Mouse (Mus musculus): ENCODE results near the gene BC048562. TPM values are rescaled to one million over a fixed set of nuclear protein-coding genes. Genes with fewer than 3 reads are reported as not detected.

The BC048562 gene
- polyA plus RNA-seq, 1 experiment from 2014 or later: not detected

- CTCF ChIA-PET: interaction anchor here (1.1 to 1.5 kb wide), 2 partner anchors 10 to 19 kb away, joined by 3 read pairs; partner anchors contain the start of gene Lamb2
- no peak for TF ChIP-seq CTCF (IDR thresholded peaks at IDR 0.05)
- H3K27me3 ChIP-seq: no peaks in the 10 kb centered on the region
- POLR2A ChIA-PET: interaction anchor here (0.6 to 1.6 kb wide), 2 partner anchors 11 to 81 kb away, joined by 3 to 4 read pairs; no protein-coding TSS in a partner anchor
- DNase-seq (ENCODE audit: low read depth, low spot score): no peak
- in situ Hi-C loops (cut with MboI; ENCODE audit: low pct_unique_long_range_greater_than_20kb): no loop called here
- ATAC-seq: peak; percentile 63
Measured at GRCm38 (mm10) chr9:108460319-108461178, 24.3 kb downstream of the BC048562 start, which contains the start of gene Ccdc71. TSS of gene Ccdc71 (plus strand) at chr9:108460527.

DNA sequence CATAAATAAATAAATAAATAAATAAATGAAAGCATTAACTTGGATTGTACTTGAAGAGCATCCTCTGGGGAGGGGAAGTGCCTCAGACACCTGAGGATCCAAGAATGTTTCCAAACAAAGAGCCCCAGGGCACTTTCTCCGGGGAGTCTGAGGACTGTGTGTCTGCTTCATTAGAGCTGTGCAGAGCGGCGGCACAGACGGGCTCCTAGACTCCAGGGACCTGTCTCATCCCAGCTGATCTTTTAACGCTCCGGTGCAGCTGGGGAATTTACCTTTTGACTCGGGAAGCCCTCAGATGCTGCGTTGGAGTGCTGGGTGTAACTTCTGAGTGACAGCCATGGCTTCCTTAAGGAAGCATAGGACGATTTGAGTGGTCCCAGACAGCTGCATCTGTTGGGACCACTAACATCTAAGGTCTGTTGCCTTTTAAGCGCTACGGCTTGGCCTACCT, 24.9 kb downstream of the BC048562 start, which contains the start of gene Klhdc8b:
Gene Klhdc8b (minus strand): TSS at position 401 of the 451 bp plus-strand sequence.
- H3K27me3 ChIP-seq: no peaks in the 10 kb centered on the region
- ChIA-PET CTCF (interaction anchor here (1.5 kb wide), 1 partner anchor 11 kb away, joined by 3 read pairs; no protein-coding TSS in a partner anchor), POLR2A (interaction anchor here (0.6 to 1.6 kb wide), 2 partner anchors 12 to 80 kb away, joined by 3 to 4 read pairs; no protein-coding TSS in a partner anchor)
- TF ChIP-seq CTCF (IDR thresholded peaks at IDR 0.05): no peak
- no peak for DNase-seq (ENCODE audit: low read depth, low spot score)
- no peak for ATAC-seq
- in situ Hi-C loops (cut with MboI; ENCODE audit: low pct_unique_long_range_greater_than_20kb): no loop called here

DNA sequence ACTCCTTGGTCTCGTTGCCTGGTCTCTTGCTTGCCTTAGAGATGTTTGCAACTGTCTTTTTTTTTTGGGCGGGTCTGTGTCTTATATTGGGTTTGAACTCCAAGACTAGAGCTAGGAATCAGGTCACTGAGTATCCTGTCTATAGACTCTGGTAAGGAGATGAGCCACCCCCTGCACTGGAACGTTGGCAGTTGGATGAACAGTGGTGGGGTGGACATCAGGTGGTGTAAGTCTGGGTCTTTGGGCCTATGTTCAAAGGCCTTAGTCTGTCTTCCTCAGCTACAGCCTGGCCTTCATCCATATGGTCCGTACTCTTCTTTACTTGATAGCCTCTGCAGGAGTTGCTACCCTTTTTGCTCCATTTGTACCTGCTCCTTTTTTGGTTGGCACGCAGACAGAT, 25.4 kb downstream of the BC048562 start:
- in situ Hi-C loops (cut with MboI; ENCODE audit: low pct_unique_long_range_greater_than_20kb): no loop called here
- ATAC-seq: no peak
- CTCF ChIA-PET: interaction anchor here (1.5 kb wide), 3 partner anchors 9 to 20 kb away, joined by 3 to 5 read pairs (median 3); no protein-coding TSS in a partner anchor

DNA sequence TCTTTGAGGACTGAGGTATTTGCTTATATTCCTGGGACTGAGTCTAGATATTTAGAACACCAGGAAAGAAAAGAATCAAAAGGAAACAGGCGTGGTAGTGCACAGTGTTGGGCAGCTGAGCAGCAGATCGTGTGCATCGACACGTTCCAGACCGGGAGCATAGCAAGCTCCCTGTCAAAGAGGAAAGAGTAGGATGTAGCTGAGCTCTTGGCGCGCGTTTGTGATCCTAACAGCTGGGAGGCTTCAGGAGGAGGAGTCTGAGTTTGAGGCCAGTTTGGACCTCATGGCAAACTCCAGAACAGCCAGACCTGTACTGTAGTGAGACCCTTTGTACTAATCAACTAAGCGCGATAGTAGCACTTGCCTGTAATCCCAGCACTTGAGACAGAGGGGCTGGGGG, 25.9 kb downstream of the BC048562 start:
- no peaks in the 10 kb centered on the region for H3K27me3 ChIP-seq
- DNase-seq (ENCODE audit: low read depth, low spot score): no peak
- TF ChIP-seq CTCF (IDR thresholded peaks at IDR 0.05): no peak
- POLR2A ChIA-PET: interaction anchor here (0.7 to 1.6 kb wide), 5 partner anchors 13 to 28 kb away, joined by 3 to 10 read pairs (median 3); partner anchors contain the start of genes BC048562, Lamb2 and Usp19
- in situ Hi-C loops (cut with MboI; ENCODE audit: low pct_unique_long_range_greater_than_20kb): no loop called here
- ATAC-seq: no peak
- CTCF ChIA-PET: interaction anchor here (1.5 kb wide), 3 partner anchors 10 to 20 kb away, joined by 3 to 5 read pairs (median 3); no protein-coding TSS in a partner anchor

More for the DNA sequence above, 25.4 kb downstream of the BC048562 start:
- no peak for TF ChIP-seq CTCF (IDR thresholded peaks at IDR 0.05)
- H3K27me3 ChIP-seq: no peaks in the 10 kb centered on the region
- POLR2A ChIA-PET: interaction anchor here (0.6 to 1.6 kb wide), 6 partner anchors 12 to 80 kb away, joined by 3 to 10 read pairs (median 3); partner anchors contain the start of genes BC048562, Lamb2 and Usp19
- no peak for DNase-seq (ENCODE audit: low read depth, low spot score)

DNA sequence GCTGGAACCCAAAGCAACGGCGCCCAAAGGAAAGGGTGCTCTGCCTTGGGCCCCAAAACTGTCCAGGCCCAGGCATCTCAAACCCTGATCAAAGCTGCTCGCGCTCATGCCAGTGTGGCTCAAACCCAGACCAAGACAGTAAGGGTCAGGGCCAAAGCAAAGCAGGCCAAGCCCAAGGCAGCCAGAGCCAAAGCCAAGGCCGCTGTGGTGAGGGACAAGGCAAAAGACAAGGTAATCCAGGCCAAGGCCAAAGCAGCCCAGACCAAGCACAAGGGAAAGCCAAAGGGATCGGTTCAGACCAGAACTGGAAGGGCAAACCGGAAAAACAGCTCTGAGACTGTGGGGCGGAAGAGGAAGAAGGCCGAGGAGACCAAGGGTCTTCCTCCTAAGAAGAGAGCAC, 27.4 kb downstream of the BC048562 start:
- ChIA-PET POLR2A (interaction anchor here (0.8 kb wide), 1 partner anchor 19 kb away, joined by 3 read pairs; no protein-coding TSS in a partner anchor), CTCF (no interaction called here)
- no peak for ATAC-seq
- no peaks in the 10 kb centered on the region for H3K27me3 ChIP-seq
- no peak for TF ChIP-seq CTCF (IDR thresholded peaks at IDR 0.05)
- DNase-seq (ENCODE audit: low read depth, low spot score): no peak
- in situ Hi-C loops (cut with MboI; ENCODE audit: low pct_unique_long_range_greater_than_20kb): no loop called here

- in situ Hi-C loops (cut with MboI; ENCODE audit: low pct_unique_long_range_greater_than_20kb): no loop called here
- POLR2A ChIA-PET: no interaction called here
- DNase-seq (ENCODE audit: low read depth, low spot score): no peak
- ATAC-seq: no peak
- TF ChIP-seq CTCF (IDR thresholded peaks at IDR 0.05): no peak
- CTCF ChIA-PET: no interaction called here
- H3K27me3 ChIP-seq: no peaks in the 10 kb centered on the region
Measured at GRCm38 (mm10) chr9:108466219-108466618, 29.9 kb downstream of the BC048562 start.

DNA sequence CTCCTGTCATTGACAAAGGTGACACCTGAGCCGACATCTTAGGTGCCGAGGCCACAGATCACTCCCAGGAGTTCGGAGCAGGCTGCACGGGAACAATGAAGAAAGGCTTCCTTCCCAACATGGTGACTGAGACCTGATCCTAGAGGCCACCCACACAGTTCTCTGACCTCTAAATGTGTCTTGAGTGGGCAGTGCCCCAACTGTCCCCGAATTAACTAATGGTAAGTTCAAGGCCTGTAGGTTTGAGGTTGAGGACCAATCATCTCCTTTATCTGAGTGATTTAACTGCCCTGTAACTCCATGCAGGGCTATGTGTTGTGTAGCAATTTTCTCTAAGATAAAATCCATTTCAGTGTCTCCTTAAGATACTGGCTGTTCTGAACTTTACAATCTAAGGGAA, 33.1 kb downstream of the BC048562 start:
- ChIA-PET CTCF (no interaction called here), POLR2A (no interaction called here)
- TF ChIP-seq CTCF (IDR thresholded peaks at IDR 0.05): no peak
- ATAC-seq (no peak), DNase-seq (ENCODE audit: low read depth, low spot score) (no peak)
- H3K27me3 ChIP-seq: no peaks in the 10 kb centered on the region
- in situ Hi-C loops (cut with MboI; ENCODE audit: low pct_unique_long_range_greater_than_20kb): no loop called here

GRCm38 (mm10) chr9:108469845-108470244, 33.6 kb downstream of the BC048562 start:
- ChIA-PET POLR2A (no interaction called here), CTCF (no interaction called here)
- no peak for ATAC-seq
- no peak for TF ChIP-seq CTCF (IDR thresholded peaks at IDR 0.05)
- in situ Hi-C loops (cut with MboI; ENCODE audit: low pct_unique_long_range_greater_than_20kb): no loop called here
- no peak for DNase-seq (ENCODE audit: low read depth, low spot score)
- H3K27me3 ChIP-seq: no peaks in the 10 kb centered on the region

- in situ Hi-C loops (cut with MboI; ENCODE audit: low pct_unique_long_range_greater_than_20kb): no loop called here
- TF ChIP-seq CTCF (IDR thresholded peaks at IDR 0.05): no peak
- DNase-seq (ENCODE audit: low read depth, low spot score) (no peak), ATAC-seq (no peak)
- POLR2A ChIA-PET: no interaction called here
- CTCF ChIA-PET: no interaction called here
- H3K27me3 ChIP-seq: no peaks in the 10 kb centered on the region
Measured at GRCm38 (mm10) chr9:108474528-108474927, 38.2 kb downstream of the BC048562 start.

- H3K27me3 ChIP-seq: no peaks in the 10 kb centered on the region
- peak; percentile 33 for ATAC-seq
- ChIA-PET CTCF (interaction anchor here (0.8 kb wide), 1 partner anchor 19 kb away, joined by 3 read pairs; no protein-coding TSS in a partner anchor), POLR2A (interaction anchor here (0.5 to 4.1 kb wide), 6 partner anchors 12 to 701 kb away, joined by 3 to 30 read pairs (median 6); partner anchors contain the start of gene Usp19)
- TF ChIP-seq CTCF (IDR thresholded peaks at IDR 0.05): no peak
- in situ Hi-C loops (cut with MboI; ENCODE audit: low pct_unique_long_range_greater_than_20kb): no loop called here
- peak; percentile 38 for DNase-seq (ENCODE audit: low read depth, low spot score)
Measured at GRCm38 (mm10) chr9:108478638-108479156, 42.4 kb downstream of the BC048562 start.

Data from Patski (cell line).